Mouse (Mus musculus) left cerebral cortex, postnatal 4 days (tissue): Measurements from ENCODE around the gene Fam32a. TPM values are rescaled to one million over a fixed set of nuclear protein-coding genes. Genes with fewer than 3 reads are reported as not detected.

Experiments
- DNase-seq: peaks from one replicate; pipeline ENCODE4 v3.0.0-alpha.2; 2022
- intact Hi-C: fragments of 180-260 bp; cut with DNase I; formaldehyde crosslinking; loops from one replicate; pipeline ENCODE4 v1.15.1; 2025
- total RNA-seq, 2 experiments: library from RNA; stranded (reverse); gene quantifications; 2 replicates each; pipeline ENCODE4 v1.2.3; 2021

Gene Fam32a
- total RNA-seq, 2 experiments from 2014 or later = 71.3 to 76.4 TPM

GRCm38 (mm10) chr8:72239499-72240402, 20.2 kb downstream of the Fam32a start, which contains the start of gene Ap1m1:
Gene Ap1m1 (plus strand): TSS chr8:72240018.
- intact Hi-C loops = no loop called here
- DNase-seq = peak; percentile 99

GRCm38 (mm10) chr8:72240403-72240763, 20.9 kb downstream of the Fam32a start:
- intact Hi-C loops = no loop called here
- DNase-seq = no peak

GRCm38 (mm10) chr8:72240951-72241350, 21.4 kb downstream of the Fam32a start:
- DNase-seq = no peak

GRCm38 (mm10) chr8:72242226-72242625, 22.7 kb downstream of the Fam32a start:
- intact Hi-C loops = no loop called here
- no peak for DNase-seq

More at GRCm38 (mm10) chr8:72240951-72241350, 21.4 kb downstream of the Fam32a start:
- intact Hi-C loops = no loop called here

- intact Hi-C loops = no loop called here
- DNase-seq = no peak
Observed at GRCm38 (mm10) chr8:72244610-72245009, 25.1 kb downstream of the Fam32a start.

GRCm38 (mm10) chr8:72257171-72257901, 37.8 kb downstream of the Fam32a start:
- intact Hi-C loops = no loop called here
- DNase-seq = peak; percentile 56

- intact Hi-C loops = no loop called here
- DNase-seq = no peak
Observed at GRCm38 (mm10) chr8:72257902-72258238, 38.3 kb downstream of the Fam32a start.

- intact Hi-C loops = loop anchor here (10.0 kb wide), 1 partner anchor 105 kb away; no protein-coding TSS in a partner anchor
- DNase-seq = no peak
Observed at GRCm38 (mm10) chr8:72259862-72260261, 40.3 kb downstream of the Fam32a start.

- intact Hi-C loops = loop anchor here (10.0 kb wide), 1 partner anchor 104 kb away; no protein-coding TSS in a partner anchor
Observed at GRCm38 (mm10) chr8:72260585-72260984, 41.1 kb downstream of the Fam32a start.

GRCm38 (mm10) chr8:72261019-72261418, 41.5 kb downstream of the Fam32a start:
- intact Hi-C loops = loop anchor here (10.0 kb wide), 1 partner anchor 104 kb away; no protein-coding TSS in a partner anchor
- DNase-seq = peak; percentile 48

More at GRCm38 (mm10) chr8:72260585-72260984, 41.1 kb downstream of the Fam32a start:
- DNase-seq = no peak

- DNase-seq = no peak
- intact Hi-C loops = loop anchor here (10.0 kb wide), 1 partner anchor 103 kb away; no protein-coding TSS in a partner anchor
Observed at GRCm38 (mm10) chr8:72261431-72261830, 41.9 kb downstream of the Fam32a start.

- intact Hi-C loops = loop anchor here (10.0 kb wide), 1 partner anchor 103 kb away; no protein-coding TSS in a partner anchor
- no peak for DNase-seq
Observed at GRCm38 (mm10) chr8:72261872-72262271, 42.3 kb downstream of the Fam32a start.

GRCm38 (mm10) chr8:72262756-72263155, 43.2 kb downstream of the Fam32a start:
- intact Hi-C loops = loop anchor here (10.0 kb wide), 1 partner anchor 102 kb away; no protein-coding TSS in a partner anchor
- no peak for DNase-seq

GRCm38 (mm10) chr8:72263451-72263850, 43.9 kb downstream of the Fam32a start:
- intact Hi-C loops = loop anchor here (10.0 kb wide), 1 partner anchor 101 kb away; no protein-coding TSS in a partner anchor
- no peak for DNase-seq

GRCm38 (mm10) chr8:72265342-72265741, 45.8 kb downstream of the Fam32a start:
- DNase-seq = no peak
- intact Hi-C loops = loop anchor here (10.0 kb wide), 1 partner anchor 99 kb away; no protein-coding TSS in a partner anchor

- intact Hi-C loops = loop anchor here (10.0 kb wide), 1 partner anchor 98 kb away; no protein-coding TSS in a partner anchor
- no peak for DNase-seq
Observed at GRCm38 (mm10) chr8:72266671-72267070, 47.1 kb downstream of the Fam32a start.

GRCm38 (mm10) chr8:72267106-72267505, 47.6 kb downstream of the Fam32a start:
- intact Hi-C loops = loop anchor here (10.0 kb wide), 1 partner anchor 98 kb away; no protein-coding TSS in a partner anchor
- DNase-seq = no peak

GRCm38 (mm10) chr8:72268356-72268755, 48.8 kb downstream of the Fam32a start:
- intact Hi-C loops = loop anchor here (10.0 kb wide), 1 partner anchor 96 kb away; no protein-coding TSS in a partner anchor
- DNase-seq = no peak

GRCm38 (mm10) chr8:72270606-72271005, 51.1 kb downstream of the Fam32a start:
- intact Hi-C loops = no loop called here
- DNase-seq = no peak

- DNase-seq = no peak
- intact Hi-C loops = no loop called here
Observed at GRCm38 (mm10) chr8:72271051-72271660, 51.6 kb downstream of the Fam32a start.
